Mouse (Mus musculus): ENCODE measurements at regions not wholly inside any gene's neighbourhood (a gene's known extent, or its start where the extent isn't known, plus 50 kb on each side); places are given as distances from the start of the nearest gene placed in this dataset.
"Not testable (repeated sequence)": the region's sequence is repeated elsewhere in the genome, so short reads cannot be mapped to it uniquely, and the experiment has no call there.

DNA sequence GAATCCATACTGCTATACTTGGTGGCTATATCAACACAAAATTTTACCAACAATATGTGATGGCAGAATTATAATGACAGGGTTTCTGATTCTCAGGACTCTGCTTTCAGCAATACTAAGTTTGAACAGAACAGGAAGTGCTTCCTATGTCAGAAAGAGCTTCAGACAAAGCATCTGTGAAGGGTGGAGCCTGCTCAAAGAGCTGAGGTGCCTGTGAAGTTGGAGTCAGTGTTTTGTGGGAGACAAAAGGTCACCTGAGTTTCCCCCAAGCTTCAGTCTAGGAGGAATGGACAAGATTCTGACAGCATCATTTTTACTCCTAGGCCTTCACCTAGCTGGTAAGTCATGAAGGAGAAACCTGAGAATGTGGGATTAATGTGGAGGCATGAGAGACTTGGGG is 700.1 kb downstream of the Dad1 start:
- H3K27me3 ChIP-seq (replicated peaks) = no peaks in the 10 kb centered on the region
- no peak overlapping the region for H3K9ac ChIP-seq (ENCODE audit: insufficient read depth, low read depth)
- no peaks in the 10 kb centered on the region for H3K9me3 ChIP-seq (replicated peaks; ENCODE audit: low read length)
- in situ Hi-C loops (cut with MboI; ENCODE audit: low pct_ligation_motif_present, low pct_unique_long_range_greater_than_20kb, low sequenced_read_pairs) (no loop called here), dilution Hi-C loops (cut with MboI; ENCODE audit: extremely low pct_ligation_motif_present, extremely low pct_unique_long_range_greater_than_20kb, low sequenced_read_pairs) (no loop called here)
- H3K4me3 ChIP-seq (replicated peaks in 1 of 3; ENCODE audit: low read depth in 2 of 3, low read length in 2 of 3, poor library complexity in 1 of 3) = no peak overlapping the region
- no peaks in the 10 kb centered on the region for H3K79me2 ChIP-seq (replicated peaks; ENCODE audit: control insufficient read depth, extremely low read depth, insufficient read depth, poor library complexity, severe bottlenecking)
- TF ChIP-seq ZMIZ1 (IDR thresholded peaks at IDR 0.05; ENCODE audit: low read depth, low read length) (no peak), MXI1 (IDR thresholded peaks at IDR 0.05; ENCODE audit: low read depth, low read length) (no peak), TCF12 (IDR thresholded peaks at IDR 0.05; ENCODE audit: low read depth, low read length) (no peak), UBTF (IDR thresholded peaks at IDR 0.05; ENCODE audit: low read depth, low read length) (no peak), RAD21 (IDR thresholded peaks at IDR 0.05; ENCODE audit: low read depth, low read length) (no peak), USF2 (conservative IDR thresholded peaks at IDR 0.05; ENCODE audit: low read depth, low read length) (no peak), BHLHE40 (IDR thresholded peaks at IDR 0.05; ENCODE audit: low read depth, low read length) (no peak), TBP (conservative IDR thresholded peaks at IDR 0.05; ENCODE audit: low read depth, low read length) (no peak), MAX (IDR thresholded peaks at IDR 0.05; ENCODE audit: low read length) (no peak), PAX5 (IDR thresholded peaks at IDR 0.05; ENCODE audit: low read length) (no peak), ZKSCAN1 (IDR thresholded peaks at IDR 0.05; ENCODE audit: borderline replicate concordance, low read depth, low read length) (no peak), GABPA (IDR thresholded peaks at IDR 0.05; ENCODE audit: insufficient replicate concordance, low read depth, low read length) (no peak), CHD1 (IDR thresholded peaks at IDR 0.05; ENCODE audit: low read depth, low read length) (no peak), POLR2A (IDR thresholded peaks at IDR 0.05; ENCODE audit: low read depth, low read length) (no peak), E2F4 (IDR thresholded peaks at IDR 0.05; ENCODE audit: insufficient replicate concordance, low read depth, low read length) (no peak), ETS1 (conservative IDR thresholded peaks at IDR 0.05; ENCODE audit: low read depth, low read length) (no peak), ZC3H11A (IDR thresholded peaks at IDR 0.05; ENCODE audit: low read depth, low read length) (no peak)
- no peak for DNase-seq (ENCODE audit: extremely low read depth)
- H3K4me2 ChIP-seq (ENCODE audit: insufficient read depth, low read depth, poor library complexity, severe bottlenecking) = no peak overlapping the region
- H3K36me3 ChIP-seq (replicated peaks in 1 of 2; ENCODE audit: control insufficient read depth in 1 of 2, insufficient read depth in 1 of 2, low read length in 1 of 2) = no peaks in the 10 kb centered on the region
- H3K4me1 ChIP-seq (ENCODE audit: control insufficient read depth in 1 of 2, insufficient read depth in 2 of 2) = no peaks in the 10 kb centered on the region; a peak in 1 of 4 replicates
- H3K27ac ChIP-seq (ENCODE audit: insufficient read depth, low read depth) = no peak overlapping the region

DNA sequence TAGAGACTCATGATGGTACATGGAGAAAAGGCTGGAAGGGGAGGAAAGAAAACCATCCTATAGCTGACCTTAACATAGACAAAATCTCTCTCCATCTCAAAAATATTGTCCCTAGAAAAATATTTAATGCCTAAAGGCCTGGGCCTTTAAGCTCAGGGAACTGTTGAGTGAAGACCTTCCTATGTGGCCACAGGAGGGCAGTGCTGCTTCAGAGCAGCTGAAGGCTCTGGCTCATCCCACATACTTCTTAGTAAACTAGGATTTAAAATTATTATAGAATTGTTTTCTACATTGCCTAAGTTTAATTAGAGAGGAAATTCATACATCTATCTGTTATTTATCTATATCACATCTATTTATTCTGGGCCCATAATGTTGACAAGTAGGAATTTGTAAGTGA is 706.5 kb downstream of the Dad1 start:
- H3K9me3 ChIP-seq (replicated peaks; ENCODE audit: low read length); H3K9ac ChIP-seq (ENCODE audit: insufficient read depth, low read depth); H3K79me2 ChIP-seq (replicated peaks; ENCODE audit: control insufficient read depth, extremely low read depth, insufficient read depth, poor library complexity, severe bottlenecking); in situ Hi-C loops (cut with MboI; ENCODE audit: low pct_ligation_motif_present, low pct_unique_long_range_greater_than_20kb, low sequenced_read_pairs); dilution Hi-C loops (cut with MboI; ENCODE audit: extremely low pct_ligation_motif_present, extremely low pct_unique_long_range_greater_than_20kb, low sequenced_read_pairs); H3K36me3 ChIP-seq (replicated peaks in 1 of 2; ENCODE audit: control insufficient read depth in 1 of 2, insufficient read depth in 1 of 2, low read length in 1 of 2); H3K27me3 ChIP-seq (replicated peaks); H3K4me3 ChIP-seq (replicated peaks in 1 of 3; ENCODE audit: low read depth in 2 of 3, low read length in 2 of 3, poor library complexity in 1 of 3); H3K4me2 ChIP-seq (ENCODE audit: insufficient read depth, low read depth, poor library complexity, severe bottlenecking); H3K27ac ChIP-seq (ENCODE audit: insufficient read depth, low read depth): not testable (repeated sequence)
- peak in 1 of 2 experiments; percentile 59; a peak in 2 of 4 replicates for TF ChIP-seq CTCF (conservative IDR thresholded peaks at IDR 0.05 in 1 of 2, IDR thresholded peaks at IDR 0.05 in 1 of 2; ENCODE audit: low read depth in 2 of 2, low read length in 2 of 2)
- peak; percentile 36 for TF ChIP-seq RAD21 (IDR thresholded peaks at IDR 0.05; ENCODE audit: low read depth, low read length)
- peaks cover 3 to 16% of the 10 kb centered on the region in 2 experiments; a peak in 2 of 4 replicates for H3K4me1 ChIP-seq (ENCODE audit: control insufficient read depth in 1 of 2, insufficient read depth in 2 of 2)
- peak; percentile 13 for DNase-seq (ENCODE audit: extremely low read depth)
